Mouse (Mus musculus): ENCODE data around the gene Ccdc27. TPM values are rescaled to one million over a fixed set of nuclear protein-coding genes. Genes with fewer than 3 reads are reported as not detected.

Gene Ccdc27
- total RNA-seq, 2 experiments from 2014 or later: not detected

- peak in 1 of 2 experiments; percentile 34 for DNase-seq
Observed at GRCm38 (mm10) chr4:154024729-154025521, 17.6 kb downstream of the Ccdc27 start.

DNA sequence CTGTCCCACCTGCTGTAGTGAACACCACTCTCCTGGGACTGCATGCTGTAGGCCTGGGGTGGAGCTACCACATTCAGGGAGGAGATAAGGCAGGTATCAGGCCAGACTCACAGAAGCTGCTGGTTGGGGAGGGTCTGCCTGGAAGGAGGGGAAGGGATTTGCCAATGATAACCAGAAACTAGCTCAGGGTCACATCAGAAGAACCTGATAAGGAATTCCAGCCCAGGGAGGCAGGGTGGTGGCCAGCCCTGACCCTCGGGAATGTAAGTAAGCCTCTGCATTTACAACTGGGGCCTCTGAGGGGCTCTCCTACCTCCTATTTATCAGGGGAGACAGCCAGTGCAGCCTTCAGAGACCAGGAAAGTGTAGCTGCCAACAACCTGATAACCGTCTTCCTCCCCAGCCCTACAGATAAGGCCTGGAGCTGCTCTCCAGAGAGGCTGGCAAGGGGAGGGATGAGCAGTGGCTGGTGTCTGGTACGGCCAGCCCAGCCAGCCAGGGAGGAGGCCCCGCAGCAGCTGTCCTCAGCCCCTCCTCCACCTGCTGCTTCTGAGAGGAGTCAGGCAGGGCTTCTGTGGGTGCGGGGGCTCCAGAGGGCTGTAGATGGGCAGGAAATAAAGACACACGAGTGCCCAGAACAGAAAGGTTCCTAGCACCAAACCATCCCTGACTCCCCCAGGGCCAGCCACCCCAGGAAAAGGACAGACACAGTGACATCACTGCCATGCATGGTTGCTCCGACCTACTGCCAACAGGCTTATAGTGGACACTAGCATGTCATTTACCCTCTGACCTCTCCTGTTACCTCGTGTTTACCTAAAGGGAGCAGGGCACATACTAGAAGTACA is 18.5 kb downstream of the Ccdc27 start:
- DNase-seq: peak in 1 of 2 experiments; percentile 41

- no peak for DNase-seq
Observed at GRCm38 (mm10) chr4:154022844-154023243, 19.6 kb downstream of the Ccdc27 start.

DNA sequence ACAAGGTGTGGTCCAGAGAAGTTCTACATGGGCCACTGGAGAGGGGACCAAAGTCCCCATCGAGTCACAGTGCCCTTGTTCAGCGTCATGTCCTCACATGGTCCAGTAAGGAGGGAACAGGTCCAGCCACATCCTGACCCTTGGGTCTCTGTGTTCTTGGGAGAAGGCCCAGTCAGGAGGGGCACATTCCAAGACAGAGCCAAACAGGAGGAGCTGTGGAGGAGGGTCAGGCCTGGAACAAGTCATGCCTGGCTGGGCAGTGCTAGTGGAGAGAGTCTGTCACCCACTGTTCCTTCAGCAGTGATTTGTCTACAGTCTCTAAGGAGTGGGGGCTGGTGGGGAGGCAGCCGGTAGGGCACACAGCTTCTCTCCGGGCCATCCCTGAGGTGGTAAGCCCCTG is 20.1 kb downstream of the Ccdc27 start:
- peak; percentile 39 to 68 for DNase-seq

DNA sequence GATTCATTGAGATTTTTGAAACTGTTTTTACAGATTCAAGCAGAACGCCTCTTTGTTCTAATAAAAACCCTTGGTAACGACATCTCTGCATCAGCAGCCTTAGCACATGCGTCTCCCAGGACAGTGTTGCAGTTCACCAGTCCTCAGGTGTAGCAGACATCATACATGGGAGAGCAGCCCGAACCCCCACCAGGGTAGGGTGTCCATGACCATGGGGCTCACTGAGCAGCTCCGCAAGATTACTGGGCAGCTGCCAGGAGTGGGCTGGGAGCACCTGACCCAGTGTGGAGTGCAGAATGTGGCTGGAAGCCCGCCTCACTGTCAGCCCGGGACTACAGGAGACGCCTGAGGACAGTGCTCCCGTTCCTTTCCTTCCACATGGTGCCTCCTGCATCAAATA is 21.0 kb downstream of the Ccdc27 start:
- DNase-seq: no peak

DNA sequence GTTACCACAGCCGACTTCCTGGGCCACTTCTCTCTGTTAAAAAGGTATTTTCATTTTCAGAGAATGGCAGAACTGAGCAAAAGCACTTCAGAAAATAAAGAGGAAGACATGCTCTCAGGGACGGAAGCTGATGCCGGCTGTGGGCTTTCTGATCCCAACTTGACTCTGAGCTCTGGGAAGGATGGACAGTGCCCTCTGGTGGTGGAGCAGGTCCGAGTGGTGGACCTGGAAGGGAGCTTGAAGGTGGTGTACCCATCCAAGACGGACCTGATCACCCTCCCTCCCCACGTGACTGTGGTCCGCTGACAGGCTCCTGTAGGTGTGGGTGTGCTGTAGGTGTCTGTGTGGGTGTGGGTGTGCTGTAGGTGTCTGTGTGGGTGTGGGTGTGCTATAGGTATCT is 22.9 kb downstream of the Ccdc27 start:
- DNase-seq: peak; percentile 37 to 64

GRCm38 (mm10) chr4:154015476-154015875 is 27.0 kb downstream of the Ccdc27 start:
- peak in 1 of 2 experiments; percentile 39 for DNase-seq

DNA sequence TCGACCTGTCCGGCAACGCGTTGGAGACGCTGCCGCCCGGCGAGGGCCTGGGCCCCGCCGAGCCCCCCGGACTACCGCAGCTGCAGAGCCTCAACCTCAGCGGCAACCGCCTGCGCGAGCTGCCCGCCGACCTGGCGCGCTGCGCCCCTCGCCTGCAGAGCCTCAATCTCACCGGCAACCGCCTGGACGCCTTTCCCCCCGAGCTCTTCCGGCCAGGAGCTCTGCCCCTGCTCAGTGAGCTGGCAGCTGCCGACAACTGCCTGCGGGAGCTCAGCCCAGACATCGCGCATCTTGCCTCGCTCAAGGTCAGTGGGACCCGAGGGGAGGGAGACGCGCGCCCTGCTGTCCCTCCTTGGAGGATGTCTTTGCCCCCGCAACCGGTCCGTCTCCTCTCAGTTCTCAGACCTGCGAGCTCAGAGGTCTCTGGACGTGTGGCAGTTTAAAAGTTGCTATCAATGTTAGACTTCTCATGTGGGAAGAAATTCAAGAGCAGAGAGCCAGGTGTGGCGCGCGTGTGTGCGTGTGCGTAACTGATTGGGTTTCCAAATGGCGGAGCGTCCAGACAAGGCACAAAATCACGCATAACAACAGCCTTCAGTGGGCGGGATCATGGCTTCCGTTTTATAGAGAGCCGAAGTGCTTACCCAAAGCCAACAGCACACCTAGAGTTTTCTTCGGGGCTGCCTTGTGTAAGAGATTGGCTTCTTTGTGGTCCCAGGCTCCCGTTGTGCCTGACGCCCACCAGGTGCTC is 30.2 kb downstream of the Ccdc27 start:
- peak in 1 of 2 experiments; percentile 17 for DNase-seq

DNA sequence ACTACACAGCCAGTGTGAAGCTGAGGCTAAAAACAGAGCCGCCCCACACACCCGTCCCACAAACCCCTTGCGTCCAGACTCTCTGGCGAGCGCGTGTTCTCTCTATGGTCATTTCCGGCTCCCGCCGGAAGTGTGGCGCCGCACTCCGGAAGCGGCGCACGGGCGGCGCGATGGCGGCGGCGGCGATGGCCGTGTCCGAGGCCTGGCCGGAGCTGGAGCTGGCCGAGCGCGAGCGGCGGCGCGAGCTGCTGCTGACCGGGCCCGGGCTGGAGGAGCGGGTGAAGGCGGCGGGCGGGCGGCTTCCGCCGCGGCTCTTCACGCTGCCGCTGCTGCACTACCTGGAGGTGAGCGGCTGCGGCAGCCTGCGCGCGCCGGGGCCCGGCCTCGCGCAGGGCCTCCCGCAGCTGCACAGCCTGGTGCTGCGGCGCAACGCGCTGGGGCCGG is 30.8 kb downstream of the Ccdc27 start, which contains the start of gene Lrrc47:
Gene Lrrc47 (plus strand): TSS at position 86 of the 444 bp plus-strand sequence.
- DNase-seq: peak; percentile 89 to 91

DNA sequence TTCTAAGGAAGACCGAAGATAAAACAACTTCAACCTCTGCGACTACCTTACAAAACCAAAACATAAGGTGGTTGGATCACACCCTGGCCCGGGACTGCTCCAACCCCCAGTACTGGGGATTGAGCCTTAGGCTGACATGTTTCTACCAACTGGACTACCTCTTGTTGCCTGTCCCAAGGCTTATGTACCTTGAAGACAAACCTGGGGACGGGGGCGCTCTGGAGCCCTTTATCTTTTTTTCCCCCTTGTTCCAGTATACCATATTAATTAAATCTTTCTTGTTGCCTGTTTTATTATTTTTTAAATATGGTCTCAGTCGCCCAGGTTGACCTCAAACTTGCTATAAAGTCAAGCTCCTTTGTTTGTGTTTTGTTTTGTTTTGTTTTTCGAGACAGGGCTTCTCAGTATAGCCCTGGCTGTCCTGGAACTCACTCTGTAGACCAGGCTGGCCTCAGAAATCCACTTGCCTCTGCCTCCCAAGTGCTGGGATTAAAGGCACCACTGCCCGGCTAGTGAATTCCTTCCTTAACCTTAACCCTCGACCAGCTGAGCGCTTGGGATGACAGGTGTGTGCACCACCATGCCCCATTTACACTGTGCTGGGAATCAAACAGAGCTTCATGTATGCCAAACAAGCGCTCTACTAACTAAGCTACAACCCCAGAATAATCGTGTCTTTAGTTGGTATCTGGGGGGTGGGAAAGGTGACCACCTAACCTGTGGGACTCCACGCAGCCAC is 31.4 kb downstream of the Ccdc27 start:
- no peak for DNase-seq

DNA sequence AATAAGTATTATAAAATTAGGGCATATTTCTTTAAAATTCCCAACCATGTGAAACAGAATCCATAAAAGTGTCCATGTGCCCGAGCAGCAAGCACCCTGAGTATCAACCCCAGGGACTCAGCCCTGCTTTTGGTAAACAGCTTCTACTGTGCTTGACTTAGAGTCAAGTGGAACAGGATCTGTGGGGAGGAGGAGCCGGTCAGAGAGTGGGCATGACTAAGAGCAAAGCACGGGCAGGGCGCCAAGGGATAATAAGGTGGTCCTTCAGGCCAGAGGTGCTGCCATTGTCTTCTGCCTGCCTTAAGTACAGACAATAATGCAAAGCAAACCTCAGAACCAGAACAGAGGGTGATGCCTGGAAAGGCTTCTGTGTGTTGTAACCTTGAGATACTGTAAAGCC is 34.7 kb downstream of the Ccdc27 start:
- DNase-seq: no peak

GRCm38 (mm10) chr4:154006264-154006663 is 36.2 kb downstream of the Ccdc27 start:
- no peak for DNase-seq

DNA sequence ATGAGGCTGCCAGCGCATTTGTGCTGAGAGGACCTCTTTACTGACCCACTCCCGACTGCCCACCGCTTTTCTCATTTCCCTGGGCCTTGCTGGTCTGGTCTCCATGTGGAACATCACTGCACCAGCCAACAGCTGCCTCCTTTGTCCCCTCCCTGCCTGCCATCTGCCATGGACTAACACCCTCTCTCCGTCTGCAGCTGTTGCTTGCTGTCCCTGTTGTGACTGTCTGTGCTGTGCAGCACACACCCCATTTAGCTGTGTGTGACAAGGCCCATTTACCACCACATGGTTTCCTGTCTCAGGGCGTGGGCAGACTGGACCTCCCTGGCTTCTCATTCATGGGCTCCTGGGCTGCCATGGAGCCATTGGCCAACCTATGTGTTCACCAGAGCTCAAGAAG is 37.0 kb downstream of the Ccdc27 start:
- no peak for DNase-seq

DNA sequence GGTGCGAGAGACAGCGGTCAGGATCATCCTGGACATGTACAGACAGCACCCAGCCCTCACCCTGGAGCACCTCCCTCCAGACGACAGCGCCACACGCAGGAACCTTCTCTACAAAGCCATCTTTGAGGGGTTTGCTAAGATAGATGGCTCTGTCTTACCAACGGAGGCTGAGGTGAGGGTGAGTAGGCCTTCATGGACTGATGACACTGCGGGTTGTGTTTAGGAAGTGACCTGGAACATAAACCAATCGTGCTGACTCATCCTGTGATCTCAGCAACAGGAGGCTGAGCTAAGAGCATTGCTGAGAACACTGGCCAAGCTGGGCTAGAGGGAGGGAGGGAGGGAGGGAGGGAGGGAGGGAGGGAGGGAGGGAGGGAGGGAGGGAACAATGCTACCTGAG is 49.0 kb downstream of the Ccdc27 start:
- DNase-seq: no peak

DNA sequence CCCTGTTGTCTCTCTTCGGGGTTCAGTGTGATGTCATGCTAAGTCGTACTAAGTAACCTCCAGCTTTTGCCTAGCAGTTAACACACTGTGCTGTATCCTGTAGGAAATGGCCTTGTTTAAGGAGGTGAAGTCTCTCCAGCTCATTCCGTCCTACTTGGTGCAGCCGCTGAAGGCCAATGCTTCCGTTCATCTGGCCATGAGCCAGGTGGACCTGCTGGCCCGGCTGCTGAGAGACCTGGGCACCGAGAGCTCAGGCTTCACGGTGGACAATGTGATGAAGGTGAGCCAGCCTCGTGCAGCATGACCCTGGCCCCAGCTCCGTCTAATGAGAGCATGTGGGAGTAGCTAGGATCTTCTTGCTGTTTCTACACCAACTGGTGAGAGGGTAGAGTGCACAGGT is 49.8 kb downstream of the Ccdc27 start:
- no peak for DNase-seq

DNA sequence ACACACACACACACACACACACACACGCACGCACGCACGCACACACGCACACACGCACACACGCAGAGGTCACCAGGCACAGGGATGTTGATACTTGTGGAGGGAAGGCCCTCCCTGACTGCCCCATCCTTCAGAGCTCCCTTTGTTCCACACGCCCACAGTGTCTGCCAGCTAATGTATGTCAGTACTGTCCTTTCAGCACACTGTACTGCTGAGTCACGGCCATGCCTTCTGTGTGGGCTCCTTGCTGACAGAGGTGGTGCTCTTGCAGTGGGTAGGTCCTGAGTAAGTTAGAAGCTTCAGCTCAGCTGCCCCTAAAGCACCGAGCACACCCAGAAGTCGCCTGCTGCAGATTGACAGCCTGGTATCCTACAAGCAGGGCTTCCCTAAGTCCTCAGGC is 62.0 kb downstream of the Ccdc27 start:
- DNase-seq: no peak

- DNase-seq: no peak
Observed at GRCm38 (mm10) chr4:153979243-153979642, 63.2 kb downstream of the Ccdc27 start.
